Mouse (Mus musculus) hindbrain, embryonic 12.5 days (tissue): ENCODE data around the gene Reln. TPM values are rescaled to one million over a fixed set of nuclear protein-coding genes. Genes with fewer than 3 reads are reported as not detected.

Experiments
- ATAC-seq: fragments of 200-750 bp; cut with Nextera tagmentation; 2 replicates; pipeline ENCODE4 v1.8.0; 2017; ENCODE audit warnings: moderate TSS enrichment; ENCODE audit not compliant: low FRiP score
- H3K27ac ChIP-seq: fragments of 300-500 bp; sonication (generic); 2 replicates; pipeline ENCODE4 v1.5.1; 2016; ENCODE audit warnings: mild to moderate bottlenecking
- H3K27me3 ChIP-seq: fragments of 300-500 bp; sonication (generic); 2 replicates; pipeline ENCODE4 v1.6.1; 2016; ENCODE audit warnings: mild to moderate bottlenecking
- H3K36me3 ChIP-seq: fragments of 300-500 bp; sonication (generic); 2 replicates; pipeline ENCODE4 v1.6.1; 2016; ENCODE audit warnings: mild to moderate bottlenecking
- H3K4me1 ChIP-seq: fragments of 300-500 bp; sonication (generic); 2 replicates; pipeline ENCODE4 v1.6.1; 2016
- H3K4me2 ChIP-seq: fragments of 300-500 bp; sonication (generic); replicated peaks from 2 replicates; pipeline ENCODE4 v1.6.1; 2016; ENCODE audit warnings: mild to moderate bottlenecking
- H3K4me3 ChIP-seq: fragments of 300-500 bp; sonication (generic); 2 replicates; pipeline ENCODE4 v1.5.1; 2016; ENCODE audit warnings: mild to moderate bottlenecking
- H3K9ac ChIP-seq: fragments of 300-500 bp; sonication (generic); 2 replicates; pipeline ENCODE4 v1.6.1; 2016; ENCODE audit warnings: mild to moderate bottlenecking, moderate library complexity
- H3K9me3 ChIP-seq: fragments of 300-500 bp; sonication (generic); replicated peaks from 2 replicates; pipeline ENCODE4 v1.6.1; 2016; ENCODE audit warnings: mild to moderate bottlenecking
- WGBS: fragments of 180-500 bp; shearing (Covaris S2); methylation state at CpG from one replicate; pipeline ENCODE4 v1.1.7; 2016; 5-methylcytosine and 5-hydroxymethylcytosine counted together
- polyA plus RNA-seq: library from polyadenylated mRNA; unstranded; fragments of >200 nt; fragmentation: Nextera tagmentation; extraction: Ambion mirVana; gene quantifications from 2 replicates; pipeline ENCODE4 v1.2.1, GENCODE M21; 2016

Reln gene
- polyA plus RNA-seq, 1 experiment from 2014 or later = 12.9 TPM

DNA sequence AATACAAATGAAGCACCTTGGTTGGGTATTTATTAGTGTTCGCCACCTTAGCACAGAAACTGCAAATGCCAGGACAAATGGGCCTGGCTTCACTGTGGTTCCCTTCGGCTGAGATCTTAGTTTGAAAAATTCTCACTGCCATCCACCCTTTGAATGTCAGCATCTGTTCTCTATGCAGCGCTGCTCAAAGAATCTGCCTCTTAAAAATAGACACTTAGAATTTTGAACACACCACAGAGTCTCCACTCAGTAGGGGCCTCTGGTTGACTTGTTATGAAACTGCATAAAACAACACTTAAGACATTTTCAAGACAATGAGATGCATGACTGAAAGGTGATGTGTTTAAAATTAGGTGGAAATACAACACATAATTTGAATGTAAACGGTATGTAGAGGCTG is 387.4 kb downstream of the Reln start:
- H3K4me2 ChIP-seq = no peak overlapping the region
- no peak overlapping the region for H3K27ac ChIP-seq
- H3K27me3 ChIP-seq = no peaks in the 10 kb centered on the region
- no peaks in the 10 kb centered on the region for H3K4me1 ChIP-seq
- WGBS = 85% methylated on average over 4 of the region's 4 CpGs
- no peaks in the 10 kb centered on the region for H3K36me3 ChIP-seq
- ATAC-seq = no peak
- H3K4me3 ChIP-seq = no peak overlapping the region
- no peaks in the 10 kb centered on the region for H3K9me3 ChIP-seq
- no peak overlapping the region for H3K9ac ChIP-seq

DNA sequence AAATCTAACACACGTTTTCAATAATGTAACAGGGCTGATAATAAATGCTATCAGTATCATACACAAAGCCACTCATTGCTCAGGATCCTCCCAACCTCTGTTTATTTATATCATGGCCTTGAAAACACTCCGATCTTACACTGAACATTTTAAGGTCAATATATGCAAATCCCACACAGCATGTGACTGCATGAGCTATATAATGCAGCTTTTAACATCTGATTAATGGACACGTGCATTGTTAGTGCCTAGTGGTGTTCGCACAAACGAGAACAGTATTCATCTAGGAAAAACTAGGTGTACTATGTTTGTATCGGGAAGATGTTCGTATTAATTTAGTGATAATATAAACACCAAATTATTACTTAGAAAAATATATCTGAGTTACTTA is 395.0 kb downstream of the Reln start:
- Histone ChIP-seq H3K27me3 (no peaks in the 10 kb centered on the region), H3K4me2 (no peak overlapping the region), H3K36me3 (no peaks in the 10 kb centered on the region), H3K27ac (no peak overlapping the region), H3K9me3 (no peaks in the 10 kb centered on the region), H3K4me1 (no peaks in the 10 kb centered on the region), H3K4me3 (no peak overlapping the region), H3K9ac (no peak overlapping the region)
- ATAC-seq = no peak
- WGBS = 82% methylated on average over 7 of the region's 7 CpGs

DNA sequence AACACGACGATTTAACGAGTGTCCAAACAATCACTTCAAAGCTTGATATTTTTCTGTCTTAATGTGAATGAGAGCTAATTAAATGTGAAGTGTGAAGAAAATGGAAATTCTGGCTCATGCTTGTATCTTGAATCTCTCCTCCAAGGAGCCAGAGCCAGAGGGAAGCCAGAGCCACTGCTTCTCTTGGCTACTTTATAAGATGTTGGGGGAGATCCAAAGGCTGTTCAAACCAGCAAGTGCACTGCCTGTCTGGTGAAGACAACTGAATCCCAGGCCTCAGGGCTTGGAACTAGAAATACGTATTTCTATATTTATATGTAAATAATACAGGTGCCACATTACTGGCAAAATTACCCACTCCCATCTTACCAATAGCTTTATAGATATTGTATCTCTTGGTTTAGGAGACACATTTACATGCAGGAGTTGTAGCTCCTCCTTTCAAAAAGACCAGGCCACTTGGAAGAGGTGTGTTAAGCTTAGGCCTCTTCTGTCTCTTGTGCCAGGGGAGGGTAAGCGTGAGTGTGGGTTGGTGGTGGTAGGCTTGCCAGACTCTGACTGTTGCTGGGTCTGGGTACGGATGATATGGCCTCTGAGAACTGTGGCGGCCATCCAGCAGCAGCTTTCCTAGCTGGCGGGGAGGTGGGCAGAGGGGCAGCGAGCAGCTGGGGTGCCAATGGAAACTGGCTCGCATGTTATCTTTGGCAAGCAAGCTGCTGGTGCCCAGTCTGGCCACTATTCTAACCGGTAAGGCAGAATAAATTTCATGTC is 395.6 kb downstream of the Reln start:
- Histone ChIP-seq H3K4me3 (no peak overlapping the region), H3K9ac (no peak overlapping the region), H3K4me2 (no peak overlapping the region), H3K36me3 (no peaks in the 10 kb centered on the region), H3K27ac (no peak overlapping the region), H3K9me3 (no peaks in the 10 kb centered on the region), H3K4me1 (no peaks in the 10 kb centered on the region), H3K27me3 (no peaks in the 10 kb centered on the region)
- ATAC-seq = no peak
- WGBS = 87% methylated on average over 11 of the region's 11 CpGs

DNA sequence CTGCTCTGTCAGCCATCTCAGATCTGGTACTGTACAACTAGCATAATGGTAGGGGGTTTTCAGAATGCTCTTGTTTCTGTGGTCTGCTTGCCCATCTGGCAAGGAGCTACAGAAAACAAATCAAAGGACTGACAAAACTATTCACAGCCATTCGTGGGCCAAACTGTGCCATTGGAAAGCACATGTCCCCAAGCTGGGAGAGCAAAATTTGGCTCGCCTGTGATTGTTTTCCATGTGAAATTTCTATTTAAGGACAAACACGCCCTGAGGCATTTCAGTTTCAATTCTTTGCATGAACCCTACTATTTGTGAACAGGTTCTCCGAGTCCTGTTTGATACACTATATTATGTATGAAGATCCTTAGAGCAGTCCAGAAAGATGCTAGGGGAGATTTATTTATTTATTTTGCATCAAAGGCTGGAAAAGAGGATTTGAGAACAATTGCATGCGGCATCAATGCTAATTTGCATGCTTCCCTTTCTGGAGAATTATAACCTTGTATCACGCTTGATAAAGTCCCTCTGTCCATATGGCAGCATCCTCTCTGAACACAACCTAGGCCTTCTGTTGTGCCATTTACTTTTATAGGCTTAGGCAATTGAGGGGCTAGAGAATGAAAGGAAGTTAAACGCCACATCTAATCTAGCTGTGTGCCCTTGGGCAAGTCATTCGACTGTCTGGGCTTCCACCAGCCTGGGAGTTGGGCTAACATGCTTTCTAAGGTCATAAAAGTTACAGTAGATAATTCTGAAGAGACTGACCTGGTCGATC is 396.7 kb downstream of the Reln start:
- Histone ChIP-seq H3K9ac (no peak overlapping the region), H3K27ac (no peak overlapping the region), H3K9me3 (no peaks in the 10 kb centered on the region), H3K4me2 (no peak overlapping the region), H3K4me1 (no peaks in the 10 kb centered on the region), H3K36me3 (no peaks in the 10 kb centered on the region), H3K27me3 (no peaks in the 10 kb centered on the region), H3K4me3 (no peak overlapping the region)
- WGBS = 71% methylated on average over 9 of the region's 9 CpGs
- no peak for ATAC-seq

DNA sequence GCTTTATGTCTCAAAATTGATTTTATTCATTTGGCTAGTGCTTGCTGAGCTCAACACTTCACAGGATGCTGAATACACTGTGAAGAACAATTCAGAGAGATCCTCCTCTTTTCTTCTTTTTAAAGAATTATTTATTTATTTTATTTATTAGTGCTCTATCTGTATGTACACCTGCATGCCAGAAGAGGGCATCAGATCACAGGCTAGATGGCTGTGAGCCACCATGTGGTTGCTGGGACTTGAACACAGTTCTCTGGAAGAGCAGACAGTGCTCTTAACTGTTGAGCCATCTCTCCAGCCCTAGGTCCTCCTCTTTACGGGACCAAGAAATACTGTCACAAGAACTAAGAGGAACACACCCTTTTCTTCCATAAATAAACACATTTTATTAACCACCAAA is 399.9 kb downstream of the Reln start:
- no peaks in the 10 kb centered on the region for H3K36me3 ChIP-seq
- no peak overlapping the region for H3K4me3 ChIP-seq
- no peak overlapping the region for H3K4me2 ChIP-seq
- no peak overlapping the region for H3K27ac ChIP-seq
- no peak overlapping the region for H3K9ac ChIP-seq
- no peak for ATAC-seq
- H3K4me1 ChIP-seq = no peaks in the 10 kb centered on the region
- H3K9me3 ChIP-seq = no peaks in the 10 kb centered on the region
- 100% methylated on average over 1 of the region's 1 CpGs for WGBS
- no peaks in the 10 kb centered on the region for H3K27me3 ChIP-seq

DNA sequence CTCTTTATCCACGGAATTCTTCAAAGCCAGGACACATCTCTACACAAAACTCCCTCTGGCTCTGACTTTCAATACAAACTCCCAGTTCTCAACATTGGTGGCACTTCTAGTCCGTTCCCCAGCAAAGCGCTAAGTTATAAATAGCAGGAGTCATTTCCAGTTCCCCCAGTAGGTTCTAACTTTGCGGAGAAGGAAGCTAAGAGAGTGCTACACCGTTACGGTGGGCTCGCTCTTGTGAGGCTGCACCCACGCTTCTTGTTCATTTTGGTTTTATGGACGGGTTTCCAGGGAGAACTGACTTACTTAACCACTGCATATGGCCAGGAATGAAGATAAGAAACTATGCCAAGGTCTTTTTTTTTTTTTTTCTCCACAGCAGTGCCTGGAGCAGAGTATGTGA is 405.1 kb downstream of the Reln start:
- ATAC-seq = no peak
- WGBS = 90% methylated on average over 9 of the region's 9 CpGs

DNA sequence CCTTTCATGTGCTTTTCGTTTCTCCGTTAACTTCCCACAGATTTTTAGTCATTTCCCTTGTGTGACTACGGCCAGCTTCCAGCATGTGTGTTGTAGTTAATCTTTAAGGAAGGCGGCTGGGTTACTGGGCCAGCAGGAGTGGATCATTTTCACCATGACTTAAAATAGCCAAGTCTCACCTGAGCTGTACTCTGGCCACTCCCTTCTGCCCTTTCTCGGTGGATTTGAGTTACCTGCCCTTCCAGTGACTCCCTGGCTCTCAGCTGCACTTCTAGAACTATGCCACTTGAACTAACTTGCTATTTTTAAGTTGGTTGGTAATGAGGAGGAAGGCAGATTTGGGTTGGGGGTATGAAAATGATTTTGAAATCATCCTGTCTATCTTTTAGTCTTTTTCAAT is 406.4 kb downstream of the Reln start:
- no peaks in the 10 kb centered on the region for H3K27me3 ChIP-seq
- no peaks in the 10 kb centered on the region for H3K9me3 ChIP-seq
- H3K27ac ChIP-seq = no peak overlapping the region
- H3K4me3 ChIP-seq = no peak overlapping the region
- H3K4me1 ChIP-seq = 0 out of 2 replicates have a peak, but pooled peaks cover 5% of the 10 kb centered on the region
- H3K4me2 ChIP-seq = no peak overlapping the region
- no peak overlapping the region for H3K9ac ChIP-seq
- ATAC-seq = no peak
- no peaks in the 10 kb centered on the region for H3K36me3 ChIP-seq
- WGBS = 79% methylated on average over 5 of the region's 5 CpGs

More for the DNA sequence above, 405.1 kb downstream of the Reln start:
- Histone ChIP-seq H3K4me2 (no peak overlapping the region), H3K36me3 (no peaks in the 10 kb centered on the region), H3K4me1 (0 out of 2 replicates have a peak, but pooled peaks cover 5% of the 10 kb centered on the region), H3K4me3 (no peak overlapping the region), H3K9me3 (no peaks in the 10 kb centered on the region), H3K9ac (no peak overlapping the region), H3K27me3 (no peaks in the 10 kb centered on the region), H3K27ac (no peak overlapping the region)

DNA sequence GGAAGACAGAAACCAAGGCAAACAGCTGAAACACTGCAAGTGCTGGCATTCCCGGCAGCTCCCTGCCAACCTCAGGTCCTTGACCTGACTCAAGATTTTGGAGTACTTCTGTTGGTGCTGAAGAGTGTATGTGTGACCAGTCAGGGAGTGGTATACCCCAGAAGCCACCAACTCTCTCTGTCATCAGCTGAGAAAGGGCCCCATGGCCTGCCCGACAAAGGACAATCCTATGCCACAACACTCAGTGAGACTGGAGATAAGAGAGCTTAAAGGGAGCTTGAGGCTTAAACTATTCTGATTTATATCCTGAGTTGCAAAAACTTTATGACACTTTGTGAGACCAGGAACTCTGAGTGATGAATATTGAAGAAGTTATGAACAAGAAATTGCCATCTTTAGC is 407.9 kb downstream of the Reln start:
- Histone ChIP-seq H3K4me2 (no peak overlapping the region), H3K36me3 (no peaks in the 10 kb centered on the region), H3K9me3 (no peaks in the 10 kb centered on the region), H3K4me1 (0 out of 2 replicates have a peak, but pooled peaks cover 5% of the 10 kb centered on the region), H3K9ac (no peak overlapping the region), H3K27me3 (no peaks in the 10 kb centered on the region), H3K27ac (no peak overlapping the region), H3K4me3 (no peak overlapping the region)
- ATAC-seq = no peak
- 93% methylated on average over 2 of the region's 2 CpGs for WGBS

DNA sequence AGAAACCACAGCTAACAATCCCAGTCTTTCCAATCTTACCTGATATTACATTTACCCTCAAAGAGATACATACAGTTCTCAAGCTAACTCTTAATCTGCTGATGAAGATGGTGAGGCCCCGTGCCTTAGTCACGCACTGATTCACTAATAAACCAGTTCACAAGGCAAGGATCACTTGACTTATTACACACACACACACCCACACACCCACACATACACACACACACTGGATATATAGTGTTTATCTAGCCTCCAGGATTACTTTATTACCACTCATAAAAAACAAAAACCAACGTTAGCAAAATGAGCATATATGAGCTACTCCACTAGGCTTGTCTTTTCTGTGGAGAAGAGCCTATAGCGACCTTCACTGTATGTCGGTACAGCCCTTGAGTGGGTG is 408.4 kb downstream of the Reln start:
- H3K4me3 ChIP-seq = no peak overlapping the region
- H3K9ac ChIP-seq = no peak overlapping the region
- no peak for ATAC-seq
- H3K27ac ChIP-seq = no peak overlapping the region
- H3K36me3 ChIP-seq = no peaks in the 10 kb centered on the region
- no peaks in the 10 kb centered on the region for H3K9me3 ChIP-seq
- 86% methylated on average over 5 of the region's 5 CpGs for WGBS
- H3K4me2 ChIP-seq = no peak overlapping the region
- H3K27me3 ChIP-seq = no peaks in the 10 kb centered on the region
- 0 out of 2 replicates have a peak, but pooled peaks cover 5% of the 10 kb centered on the region for H3K4me1 ChIP-seq

DNA sequence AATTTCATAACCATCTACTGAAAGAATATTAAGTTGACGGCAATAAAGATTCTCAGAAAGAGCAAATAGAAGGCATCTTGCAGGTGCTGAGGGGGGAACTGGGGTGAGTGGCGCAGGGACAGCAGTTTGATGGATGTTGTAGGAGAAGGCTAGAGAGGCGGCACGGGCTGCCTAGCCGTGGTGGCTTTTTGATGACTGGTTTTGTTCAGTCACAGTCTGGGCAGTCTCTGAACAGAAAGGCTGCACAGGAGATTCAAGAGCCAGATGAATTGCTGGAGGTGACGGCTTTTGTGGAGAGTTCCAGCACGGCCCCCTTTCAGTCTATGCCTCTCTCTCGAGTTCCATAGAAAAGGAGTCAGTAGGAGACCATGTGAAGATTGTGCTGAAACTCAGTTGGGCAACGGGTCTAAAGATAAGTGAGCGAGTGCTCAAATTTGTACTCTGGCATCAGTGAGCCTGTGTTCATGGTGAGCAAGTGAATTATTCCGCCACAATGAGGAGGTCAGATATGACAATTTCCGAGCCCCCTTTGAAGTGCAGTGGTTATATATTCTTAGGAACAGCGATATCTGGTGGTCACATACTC is 409.6 kb downstream of the Reln start:
- 53% methylated on average over 13 of the region's 13 CpGs for WGBS
- Histone ChIP-seq H3K27me3 (no peaks in the 10 kb centered on the region), H3K9me3 (no peaks in the 10 kb centered on the region), H3K4me1 (0 out of 2 replicates have a peak, but pooled peaks cover 5% of the 10 kb centered on the region), H3K4me3 (no peak overlapping the region), H3K9ac (no peak overlapping the region), H3K27ac (no peak overlapping the region), H3K4me2 (no peak overlapping the region), H3K36me3 (no peaks in the 10 kb centered on the region)
- ATAC-seq = no peak

DNA sequence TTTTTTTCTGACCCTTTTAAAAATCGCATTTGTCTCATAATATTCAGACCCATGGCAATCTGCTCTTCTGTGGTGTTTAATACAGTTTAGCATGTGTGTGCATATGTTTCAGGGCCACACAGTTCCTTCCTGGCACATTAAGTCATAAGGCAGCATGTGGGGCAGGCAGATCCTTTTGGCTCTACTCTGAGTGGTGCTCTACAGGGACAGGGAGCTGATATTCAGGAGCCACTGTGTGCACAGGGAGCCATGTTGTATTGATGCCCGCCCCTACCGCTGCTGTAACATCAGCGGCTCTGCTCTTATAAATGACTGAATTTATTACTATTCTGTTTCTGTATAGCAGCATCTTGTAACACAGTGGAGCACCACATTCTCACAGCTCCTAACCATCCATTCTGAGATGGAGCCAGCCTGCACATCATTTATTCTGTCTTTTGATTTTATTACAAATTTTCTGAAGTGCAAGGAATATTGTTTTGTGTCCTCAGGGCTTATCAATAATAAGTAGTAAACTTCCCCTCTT is 410.3 kb downstream of the Reln start:
- Histone ChIP-seq H3K27me3 (no peaks in the 10 kb centered on the region), H3K9me3 (no peaks in the 10 kb centered on the region), H3K27ac (no peak overlapping the region), H3K4me1 (0 out of 2 replicates have a peak, but pooled peaks cover 5% of the 10 kb centered on the region), H3K4me3 (no peak overlapping the region), H3K36me3 (no peaks in the 10 kb centered on the region), H3K4me2 (no peak overlapping the region), H3K9ac (no peak overlapping the region)
- WGBS = 79% methylated on average over 4 of the region's 4 CpGs
- no peak for ATAC-seq

DNA sequence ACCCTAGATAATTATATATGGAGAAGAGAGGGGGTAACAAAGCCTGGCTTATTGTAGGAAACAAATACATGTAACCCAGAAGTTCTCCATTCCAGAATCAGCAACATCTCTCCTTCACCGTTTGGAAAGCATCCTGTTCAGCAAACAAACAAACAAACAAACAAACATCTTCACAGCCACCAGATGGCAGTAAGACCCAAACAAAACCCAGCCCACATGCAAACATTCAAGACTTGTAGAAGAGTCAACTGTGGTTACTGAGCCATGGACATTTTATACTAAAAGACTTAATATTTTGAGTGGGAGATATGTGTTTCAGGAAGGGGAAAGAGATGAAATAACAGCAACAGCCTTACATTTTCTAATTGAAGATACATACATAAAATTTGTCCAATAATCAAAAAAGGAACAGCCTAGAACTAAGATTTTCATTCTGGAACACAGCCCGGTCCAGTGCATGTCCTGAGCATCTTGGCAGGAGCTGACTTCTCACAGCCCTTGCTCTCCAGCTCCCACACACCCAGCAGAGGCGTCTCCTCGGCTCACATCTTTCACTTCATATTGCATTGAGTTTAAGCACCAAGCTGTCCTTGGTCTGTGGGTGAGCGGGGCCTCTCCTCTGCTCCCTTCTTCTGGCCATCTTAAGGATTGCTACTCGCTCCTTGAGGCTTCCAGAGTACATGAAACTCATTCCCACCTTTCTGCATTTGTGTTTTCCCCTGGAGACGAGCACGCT is 411.0 kb downstream of the Reln start:
- 81% methylated on average over 8 of the region's 8 CpGs for WGBS
- H3K4me2 ChIP-seq = no peak overlapping the region
- H3K9me3 ChIP-seq = no peaks in the 10 kb centered on the region
- H3K27me3 ChIP-seq = no peaks in the 10 kb centered on the region
- H3K4me1 ChIP-seq = 0 out of 2 replicates have a peak, but pooled peaks cover 5% of the 10 kb centered on the region
- H3K9ac ChIP-seq = no peak overlapping the region
- H3K36me3 ChIP-seq = no peaks in the 10 kb centered on the region
- H3K4me3 ChIP-seq = no peak overlapping the region
- H3K27ac ChIP-seq = no peak overlapping the region
- ATAC-seq = no peak
